8 mouse cellular contexts compared by ENCODE assay signal in the genomic region with DNA sequence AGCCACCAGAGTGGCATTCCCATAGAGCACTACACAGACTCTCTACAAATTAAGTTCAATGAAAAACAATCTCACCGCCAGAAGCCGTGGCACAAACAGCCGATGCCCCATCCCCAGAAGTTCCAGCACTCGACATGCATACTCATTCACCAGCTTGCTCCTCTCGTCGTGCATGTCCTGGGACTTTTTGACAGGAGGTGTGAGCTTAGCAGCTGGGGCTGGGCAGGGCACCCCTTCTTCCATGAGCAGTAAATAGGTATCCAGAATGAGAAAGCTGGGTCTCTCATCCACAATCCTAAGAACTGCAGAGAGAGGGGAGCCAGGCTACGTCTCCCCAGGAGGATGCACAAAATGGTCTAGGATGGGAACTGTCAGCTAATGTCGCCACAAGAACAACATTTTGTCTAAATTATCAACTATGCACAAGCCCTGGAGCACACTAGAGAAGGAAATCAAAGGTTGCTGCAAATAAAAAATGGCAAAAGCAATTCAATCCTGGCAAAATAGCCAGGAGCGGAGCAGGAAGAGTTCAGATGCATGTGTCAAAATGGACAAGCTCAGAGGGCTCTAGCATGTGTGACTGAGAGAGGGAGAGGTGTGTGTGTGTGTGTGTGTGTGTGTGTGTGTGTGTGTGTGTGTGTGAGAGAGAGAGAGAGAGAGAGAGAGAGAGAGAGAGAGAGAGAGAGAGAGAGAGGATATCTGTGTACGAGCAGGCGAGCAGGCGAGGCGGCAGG.
DNase-seq lines count a peak whose midpoint lies in the region; ATAC-seq lines count a peak whose summit lies in the region.

No protein-coding gene starts in this region.

- peak overlapping the region; percentile 62 for H3K9ac ChIP-seq in lung, embryonic 16.5 days (ENCODE audit: low read length)
- H3K9ac ChIP-seq in hindbrain, embryonic 16.5 days (ENCODE audit: low read depth, low read length) = peak overlapping the region; percentile 75
- peak overlapping the region; percentile 56 for H3K9ac ChIP-seq in midbrain, embryonic 12.5 days (replicated peaks)

- 24% methylated on average over 11 of the region's 13 CpGs for WGBS in lung, embryonic 16.5 days
- 9% methylated on average over 13 of the region's 13 CpGs for WGBS in hindbrain, embryonic 16.5 days
- 22% methylated on average over 13 of the region's 13 CpGs for WGBS in midbrain, embryonic 12.5 days

- H3K27me3 ChIP-seq in lung, embryonic 16.5 days (ENCODE audit: control insufficient read depth, insufficient read depth, low read depth, low read length) = no peaks in the 10 kb centered on the region
- no peaks in the 10 kb centered on the region for H3K27me3 ChIP-seq in hindbrain, embryonic 16.5 days (replicated peaks; ENCODE audit: control insufficient read depth, insufficient read depth, low read length)
- no peaks in the 10 kb centered on the region for H3K27me3 ChIP-seq in midbrain, embryonic 12.5 days

- H3K4me2 ChIP-seq in lung, embryonic 16.5 days (ENCODE audit: low read depth, low read length) = peak overlapping the region; percentile 73
- peak overlapping the region; percentile 66 for H3K4me2 ChIP-seq in hindbrain, embryonic 16.5 days (ENCODE audit: low read length)
- peak overlapping the region; percentile 61 for H3K4me2 ChIP-seq in midbrain, embryonic 12.5 days (replicated peaks)

- H3K4me1 ChIP-seq in lung, embryonic 16.5 days (replicated peaks; ENCODE audit: control insufficient read depth, insufficient read depth, low read length) = no peaks in the 10 kb centered on the region; the same call in 1 of the 2 replicates
- H3K4me1 ChIP-seq in hindbrain, embryonic 16.5 days (ENCODE audit: control insufficient read depth, insufficient read depth, low read depth, low read length) = peaks cover 13% of the 10 kb centered on the region
- H3K4me1 ChIP-seq in midbrain, embryonic 12.5 days = peaks cover 15% of the 10 kb centered on the region

- H3K36me3 ChIP-seq in lung, embryonic 16.5 days (ENCODE audit: control insufficient read depth, insufficient read depth, low read length) = no peaks in the 10 kb centered on the region
- H3K36me3 ChIP-seq in hindbrain, embryonic 16.5 days (ENCODE audit: control insufficient read depth, insufficient read depth, low read length) = no peaks in the 10 kb centered on the region
- no peaks in the 10 kb centered on the region for H3K36me3 ChIP-seq in midbrain, embryonic 12.5 days

- ATAC-seq in lung, embryonic 16.5 days (ENCODE audit: low read depth) = no peak
- ATAC-seq in hindbrain, embryonic 16.5 days = peak; percentile 43
- peak; percentile 71 for ATAC-seq in midbrain, embryonic 12.5 days (ENCODE audit: low FRiP score, low read depth)
- ATAC-seq in monocyte, adult 5-6 weeks (replicated peaks; ENCODE audit: insufficient number of reproducible peaks, low FRiP score, low TSS enrichment, poor library complexity, severe bottlenecking) = no peak

- peak overlapping the region; percentile 46 for H3K4me3 ChIP-seq in lung, embryonic 16.5 days (ENCODE audit: low read length)
- peak overlapping the region; percentile 51 for H3K4me3 ChIP-seq in hindbrain, embryonic 16.5 days (ENCODE audit: low read length)
- peak overlapping the region; percentile 43 for H3K4me3 ChIP-seq in midbrain, embryonic 12.5 days

- H3K9me3 ChIP-seq in lung, embryonic 16.5 days (ENCODE audit: control insufficient read depth, low read length) = no peaks in the 10 kb centered on the region
- no peaks in the 10 kb centered on the region for H3K9me3 ChIP-seq in hindbrain, embryonic 16.5 days (ENCODE audit: control insufficient read depth, low read length)
- H3K9me3 ChIP-seq in midbrain, embryonic 12.5 days = no peaks in the 10 kb centered on the region

- no peak for DNase-seq in lung, postnatal 36 days
- DNase-seq in embryo, embryonic 11 days = peak; percentile 11
- DNase-seq in adrenal gland, postnatal 4 days (ENCODE audit: low spot score in 2 of 2) = no peak
- DNase-seq in spleen, postnatal 4 days (ENCODE audit: low spot score in 2 of 2) = no peak

- H3K27ac ChIP-seq in lung, embryonic 16.5 days (ENCODE audit: low read length) = no peak overlapping the region
- H3K27ac ChIP-seq in hindbrain, embryonic 16.5 days (ENCODE audit: low read depth, low read length) = peak overlapping the region; percentile 93
- H3K27ac ChIP-seq in midbrain, embryonic 12.5 days (replicated peaks) = peak overlapping the region; percentile 86

Comparison
In these comparisons a context has a peak if more than half of its experiments do, and no peak if none do; other contexts are left out.
1. ATAC-seq: peak in hindbrain, embryonic 16.5 days (single experiment) and midbrain, embryonic 12.5 days (single experiment); none in lung, embryonic 16.5 days (single experiment) and monocyte, adult 5-6 weeks (single experiment).
2. Peak in every context shown above with its lines, with median percentiles within 50 percentile points of each other: H3K4me2 ChIP-seq, H3K4me3 ChIP-seq and H3K9ac ChIP-seq.